Mouse (Mus musculus) cerebellum, postnatal 14 days (tissue): ENCODE results near the gene Rapgef1.
"Not testable (repeated sequence)": the region's sequence is repeated elsewhere in the genome, so short reads cannot be mapped to it uniquely, and the experiment has no call there.

Source experiments
- DNase-seq, 2 experiments: peaks; one replicate each; pipeline ENCODE4 v3.0.0; 2021; ENCODE audit warnings: mixed read lengths in 2 of 2

The Rapgef1 gene

DNA sequence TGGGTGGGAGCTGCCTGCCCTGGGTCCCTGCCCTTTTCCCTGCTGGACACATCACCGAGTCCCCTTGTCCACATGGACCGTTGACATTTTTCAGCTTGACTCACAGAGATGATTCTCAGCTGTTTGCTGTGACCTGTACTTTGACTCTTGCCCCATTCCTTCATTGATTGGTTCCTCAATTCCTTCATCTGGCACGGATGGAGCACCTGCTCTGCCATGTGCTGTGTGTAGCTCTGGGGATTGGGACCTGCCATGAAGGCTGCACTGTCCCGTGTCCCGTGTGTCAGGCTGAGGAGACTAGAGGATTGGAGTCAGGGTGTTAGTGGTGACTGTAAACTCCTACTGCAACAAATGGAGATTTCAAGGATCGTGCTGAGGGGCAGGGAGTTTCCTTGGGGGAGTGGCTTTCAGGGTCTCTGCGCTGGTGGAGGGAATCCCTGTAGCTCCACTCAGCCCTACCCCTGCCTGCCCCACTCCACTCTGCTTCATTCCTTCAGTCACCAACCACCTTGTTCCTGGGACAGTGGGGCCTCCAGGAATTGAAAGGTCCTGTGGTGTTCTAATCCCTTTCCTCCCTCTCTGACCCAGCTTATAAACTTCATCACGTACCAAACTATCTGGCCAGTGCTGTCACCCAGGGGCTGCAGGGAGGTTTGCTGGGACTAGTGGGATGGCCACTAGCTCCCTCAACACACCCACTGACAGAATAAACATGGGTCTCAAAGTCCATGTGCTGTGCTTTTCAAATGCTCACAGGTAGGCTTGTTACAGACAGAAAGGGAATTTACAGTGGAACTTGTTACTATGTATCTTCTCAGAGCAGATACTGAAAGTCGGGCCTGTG is 3.9 kb downstream of the Rapgef1 start:
- DNase-seq, result peak in 1 of 2 experiments; percentile 3

DNA sequence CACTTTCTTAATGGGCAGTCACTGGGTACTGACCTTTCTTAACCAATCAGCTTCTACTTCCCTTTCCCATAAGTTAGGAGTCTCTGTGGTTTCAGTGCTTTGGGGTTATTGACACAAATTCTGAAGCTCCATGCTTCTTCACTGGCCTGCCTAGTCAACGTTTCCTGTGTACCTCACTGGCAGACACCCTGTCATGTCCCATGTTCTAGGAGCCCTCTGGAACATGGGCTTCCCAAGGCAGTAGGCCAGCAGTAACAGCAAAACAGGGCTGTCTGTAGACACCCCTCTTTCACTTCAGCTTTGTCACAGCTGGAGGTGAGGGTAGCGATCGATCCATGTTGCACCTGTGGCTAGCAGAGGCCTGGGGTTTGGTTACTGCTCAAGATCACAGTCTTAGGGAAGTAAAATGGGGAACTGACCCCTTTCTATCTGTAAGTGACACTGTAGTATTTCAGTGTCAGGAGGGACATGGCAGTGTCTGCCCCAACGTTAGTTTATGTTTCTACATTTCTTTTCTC is 4.6 kb downstream of the Rapgef1 start:
- peak in 1 of 2 experiments; percentile 8 for DNase-seq

DNA sequence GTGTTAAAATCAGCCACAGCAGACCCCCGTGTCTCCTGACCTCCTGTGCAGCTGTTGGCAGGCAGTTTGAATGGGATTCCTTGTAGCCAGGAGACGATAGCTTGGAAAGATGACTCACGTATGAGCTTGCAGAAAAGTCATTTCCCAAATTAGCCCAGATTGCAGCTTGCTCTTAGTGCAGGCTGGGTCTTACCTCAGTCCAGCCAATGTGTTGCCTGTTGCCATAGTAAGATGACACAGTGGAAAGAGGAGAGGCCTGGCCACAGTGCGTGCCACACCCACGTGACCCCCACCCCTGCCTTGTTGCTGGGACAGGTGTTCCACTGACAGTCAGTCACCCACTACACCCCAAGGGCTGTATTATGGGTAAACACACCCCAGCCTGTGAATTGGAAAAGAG is 5.2 kb downstream of the Rapgef1 start:
- DNase-seq, result peak in 1 of 2 experiments; percentile 11

DNA sequence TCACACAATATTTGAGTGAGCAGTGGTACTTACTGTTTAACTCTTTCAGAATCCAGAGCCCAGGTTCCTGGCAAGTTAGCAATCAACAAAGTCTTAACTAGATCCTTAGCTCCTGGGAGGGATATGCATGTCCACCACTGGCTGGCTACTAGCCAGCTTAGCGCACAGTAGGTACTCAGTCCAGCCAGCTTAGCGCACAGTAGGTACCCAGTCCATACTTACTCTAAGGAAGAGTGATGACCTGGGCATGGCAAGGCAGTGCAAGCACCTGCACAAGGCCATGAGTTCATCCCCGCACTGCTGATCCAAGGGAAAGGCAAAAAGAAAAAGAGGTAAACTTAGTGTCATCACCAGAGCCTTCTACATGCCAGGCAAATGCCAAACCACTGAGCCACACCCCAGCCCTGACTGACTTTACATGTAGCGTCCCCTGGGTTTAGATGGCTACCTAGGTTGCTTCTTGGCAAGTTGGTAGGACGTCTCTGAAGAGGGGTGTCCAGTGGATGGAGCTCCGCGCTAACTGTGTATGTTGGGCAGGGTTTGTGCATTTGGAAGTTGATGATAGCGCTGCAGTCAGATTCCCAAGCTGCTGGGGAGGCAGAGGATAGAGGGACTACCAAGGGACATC is 6.2 kb downstream of the Rapgef1 start:
- no peak for DNase-seq

DNA sequence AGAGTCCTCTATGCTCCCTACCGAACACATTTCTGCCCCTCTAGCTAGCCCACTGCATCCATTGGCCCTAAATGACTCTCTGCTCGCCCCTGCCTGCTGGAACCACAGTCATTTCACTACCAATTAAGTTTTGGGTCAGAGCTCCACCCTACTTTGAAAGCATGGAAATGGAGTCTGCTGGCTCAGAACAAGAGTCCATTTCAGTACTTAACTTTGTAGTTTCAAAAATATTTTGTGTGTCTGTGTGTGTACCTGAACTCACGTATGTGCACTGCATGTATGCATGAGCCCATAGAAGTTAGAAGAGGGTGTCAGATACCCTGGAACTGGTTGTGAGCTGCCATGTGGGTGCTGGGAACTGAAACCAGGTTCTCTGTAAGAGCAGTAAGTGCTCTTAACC is 7.8 kb downstream of the Rapgef1 start:
- no peak for DNase-seq

GRCm38 (mm10) chr2:29628186-29628585 is 8.7 kb downstream of the Rapgef1 start:
- no peak for DNase-seq

GRCm38 (mm10) chr2:29628763-29629181 is 9.3 kb downstream of the Rapgef1 start:
- DNase-seq, result no peak

DNA sequence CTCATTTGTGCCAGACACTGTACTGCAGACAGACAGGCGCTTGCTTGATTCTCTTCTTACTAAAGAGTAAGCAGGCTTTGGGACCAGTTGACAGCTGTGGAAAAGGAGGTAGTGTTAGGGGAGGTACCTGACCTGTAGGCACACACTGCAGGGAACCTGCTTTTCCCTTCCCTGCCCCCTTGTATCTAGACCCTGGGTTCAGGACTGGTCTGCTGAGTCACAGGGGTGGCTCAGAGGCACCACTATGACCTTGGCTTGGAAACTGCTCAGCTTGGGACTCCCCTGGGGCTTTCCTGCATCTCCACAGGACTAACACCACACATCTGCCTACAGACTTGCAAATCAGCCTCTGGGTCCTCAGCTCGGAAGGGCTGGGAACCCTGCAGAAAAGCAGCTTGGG is 9.8 kb downstream of the Rapgef1 start:
- DNase-seq, result no peak

DNA sequence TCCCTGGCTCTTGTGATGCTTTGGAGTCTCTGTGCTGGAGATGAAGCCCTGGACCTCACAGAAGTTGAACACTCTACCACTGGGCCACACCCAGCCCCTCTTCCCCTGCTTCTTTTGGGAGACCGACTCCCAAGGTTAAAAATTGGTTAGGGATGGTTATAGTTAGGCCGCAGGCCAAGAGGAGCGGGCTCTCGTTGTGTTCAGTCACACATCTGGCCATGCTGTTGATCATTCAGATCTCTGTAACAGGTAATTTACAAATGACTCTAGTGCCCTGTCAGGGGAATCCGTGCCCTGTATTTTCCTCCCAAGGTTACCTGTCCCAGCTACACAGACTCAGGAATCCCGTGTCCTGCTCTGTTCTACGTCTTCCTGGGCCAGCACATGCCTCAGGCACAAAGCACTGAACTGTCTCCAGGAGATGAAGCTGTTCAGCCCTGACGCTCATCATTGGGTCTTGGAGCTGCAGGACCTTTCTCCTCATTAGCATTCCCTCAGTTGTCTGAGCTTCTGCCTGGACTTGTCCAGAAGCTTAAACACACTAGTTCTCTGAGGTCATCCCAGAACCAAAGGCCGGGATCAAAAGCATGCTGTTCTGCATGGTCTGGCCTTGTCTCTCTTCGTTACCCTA is 10.7 kb downstream of the Rapgef1 start:
- DNase-seq, result no peak

- no peak for DNase-seq
Measured at GRCm38 (mm10) chr2:29631020-29631419, 11.5 kb downstream of the Rapgef1 start.

GRCm38 (mm10) chr2:29631564-29632167 is 12.1 kb downstream of the Rapgef1 start:
- not testable (repeated sequence) for DNase-seq

- no peak for DNase-seq
Measured at GRCm38 (mm10) chr2:29632168-29632662, 12.7 kb downstream of the Rapgef1 start.

GRCm38 (mm10) chr2:29633101-29633554 is 13.6 kb downstream of the Rapgef1 start:
- DNase-seq, result peak; percentile 91 to 92

DNA sequence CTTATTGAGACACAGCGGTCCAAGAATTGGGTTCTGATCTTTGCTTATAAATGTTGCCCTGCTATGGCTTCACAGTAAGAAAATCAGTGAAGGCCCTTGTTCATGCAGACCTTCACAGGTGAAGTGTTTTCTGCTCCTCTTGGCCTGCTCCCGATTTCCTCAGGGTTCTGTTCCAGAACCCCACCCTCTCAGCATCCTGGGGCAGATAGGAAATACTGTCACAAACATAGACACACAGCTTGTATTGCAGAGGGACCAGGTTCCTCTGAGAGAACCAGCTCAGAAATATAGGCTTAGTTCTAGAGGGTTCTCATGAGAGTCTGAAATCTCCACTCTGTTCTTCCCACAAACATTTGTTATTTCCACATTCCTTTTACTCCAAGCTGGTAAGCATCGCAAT is 14.3 kb downstream of the Rapgef1 start:
- no peak for DNase-seq

- no peak for DNase-seq
Measured at GRCm38 (mm10) chr2:29634541-29634940, 15.0 kb downstream of the Rapgef1 start.

GRCm38 (mm10) chr2:29635966-29636507 is 16.5 kb downstream of the Rapgef1 start:
- no peak for DNase-seq

- DNase-seq, result no peak
Measured at GRCm38 (mm10) chr2:29637528-29637927, 18.0 kb downstream of the Rapgef1 start.

- DNase-seq, result no peak
Measured at GRCm38 (mm10) chr2:29639377-29639776, 19.9 kb downstream of the Rapgef1 start.

GRCm38 (mm10) chr2:29639953-29640743 is 20.6 kb downstream of the Rapgef1 start:
- no peak for DNase-seq

DNA sequence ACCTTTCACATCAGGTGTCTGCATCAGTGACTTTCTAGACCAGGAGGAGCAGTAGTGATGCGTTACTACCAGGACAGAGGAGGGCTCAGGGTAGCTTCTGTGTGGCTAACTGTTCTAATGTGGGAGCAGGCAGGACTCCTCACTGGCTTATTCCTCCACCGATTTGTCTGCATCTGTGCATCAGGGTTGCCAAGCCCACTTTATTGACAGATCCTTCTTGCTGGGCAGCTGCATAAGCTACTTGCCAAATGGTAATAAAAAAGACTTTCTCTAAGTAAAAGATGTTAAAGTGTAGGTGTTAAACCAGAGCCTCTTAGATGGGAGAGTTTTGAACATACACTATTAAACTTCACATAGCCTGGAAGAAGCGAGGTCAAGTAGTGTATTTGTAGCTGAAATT is 22.2 kb downstream of the Rapgef1 start:
- DNase-seq, result no peak

GRCm38 (mm10) chr2:29643418-29643817 is 23.9 kb downstream of the Rapgef1 start:
- no peak for DNase-seq
